Mouse (Mus musculus) gastrocnemius, adult 2 months (tissue): ENCODE data around the gene Gzma. TPM values are rescaled to one million over a fixed set of nuclear protein-coding genes. Genes with fewer than 3 reads are reported as not detected.

Experiments
- DNase-seq: peaks from one replicate; pipeline ENCODE4 v3.0.0; 2022
- H3K27ac ChIP-seq: fragments of 200-600 bp; 2 replicates; pipeline ENCODE4 v1.8.1; 2022; ENCODE audit warnings: mild to moderate bottlenecking
- H3K4me3 ChIP-seq: fragments of 200-600 bp; 2 replicates; pipeline ENCODE4 v1.8.1; 2022; ENCODE audit warnings: mild to moderate bottlenecking, moderate library complexity
- CTCF ChIP-seq: fragments of 200-600 bp; IDR thresholded peaks from 2 replicates; pipeline ENCODE4 v1.8.1; 2022; ENCODE audit warnings: antibody characterized with exemption, mild to moderate bottlenecking, moderate library complexity
- intact Hi-C: fragments of 180-260 bp; cut with DNase I; formaldehyde crosslinking; loops from one replicate; pipeline ENCODE4 v1.15.1; 2025
- long read RNA-seq, 2 experiments: library from polyadenylated mRNA; stranded (forward); transcript quantifications; one replicate each; pipeline ENCODE4 v2.0.0; 2021
- total RNA-seq, 2 experiments: library from RNA; stranded (reverse); gene quantifications; 2 replicates each; pipeline ENCODE4 v1.2.3; 2021

Gzma gene
- not detected for total RNA-seq
- long read RNA-seq, experiment 1: 0 reads
- long read RNA-seq, experiment 2: 0 reads

GRCm38 (mm10) chr13:113100879-113101278, at the start of gene Gzma:
Gene Gzma, minus strand, starts transcription at chr13:113100981.
- no peak within 1 kb of the TSS for H3K4me3 ChIP-seq
- intact Hi-C loops: loop anchor here (1.0 kb wide), 1 partner anchor 8 kb away; no protein-coding TSS in a partner anchor
- H3K27ac ChIP-seq: no peak within 1 kb of the TSS
- TF ChIP-seq CTCF: no peak
- no peak for DNase-seq

DNA sequence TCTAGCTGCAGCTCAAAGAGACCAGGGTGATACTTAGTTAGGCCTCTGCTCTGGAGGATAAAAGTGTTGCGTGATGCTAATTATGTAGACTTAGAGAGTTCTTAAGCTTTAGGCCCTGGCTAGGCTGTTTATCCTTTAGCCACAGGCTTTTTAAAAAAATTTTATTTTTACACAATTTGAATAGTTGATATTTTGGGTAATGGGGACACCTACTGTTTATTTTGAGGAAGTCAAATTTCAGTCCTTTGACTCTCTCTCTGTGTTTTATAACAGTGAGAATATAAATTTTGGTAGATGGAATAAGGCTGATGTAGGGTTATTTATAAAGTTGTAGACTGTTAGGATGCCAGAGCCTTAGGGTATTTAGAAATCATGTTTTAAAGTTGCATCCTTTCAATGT, 38.8 kb upstream of the Gzma start:
- no peak overlapping the region for H3K4me3 ChIP-seq
- TF ChIP-seq CTCF: no peak
- intact Hi-C loops: no loop called here

DNA sequence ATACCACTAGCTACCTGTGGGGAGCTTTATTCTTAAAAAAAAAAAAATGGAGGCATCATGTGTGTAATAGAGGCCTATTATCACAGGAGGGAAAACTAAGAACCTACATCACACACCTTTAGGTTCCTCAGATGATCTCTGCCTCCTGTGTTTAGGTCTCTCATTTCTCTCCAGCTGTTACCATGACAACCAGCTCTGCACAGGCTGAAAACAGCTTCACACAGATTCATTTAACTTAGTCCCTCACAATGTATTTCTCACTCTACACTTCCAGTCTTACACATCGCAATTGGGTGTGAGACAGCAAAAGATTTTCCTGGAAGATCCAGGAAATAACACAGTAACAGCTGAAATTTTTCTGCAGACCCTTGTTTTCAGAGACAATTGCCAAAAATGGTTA, 29.2 kb upstream of the Gzma start:
- no peak overlapping the region for H3K4me3 ChIP-seq
- no peak for TF ChIP-seq CTCF
- H3K27ac ChIP-seq: no peak overlapping the region
- intact Hi-C loops: no loop called here
- no peak for DNase-seq

More for the DNA sequence above, 38.8 kb upstream of the Gzma start:
- no peak for DNase-seq
- H3K27ac ChIP-seq: no peak overlapping the region

- Histone ChIP-seq H3K27ac (no peak overlapping the region), H3K4me3 (no peak overlapping the region)
- no peak for DNase-seq
- no peak for TF ChIP-seq CTCF
- intact Hi-C loops: no loop called here
These were observed 20.5 kb upstream of the Gzma start for GRCm38 (mm10) chr13:113121326-113121725.

DNA sequence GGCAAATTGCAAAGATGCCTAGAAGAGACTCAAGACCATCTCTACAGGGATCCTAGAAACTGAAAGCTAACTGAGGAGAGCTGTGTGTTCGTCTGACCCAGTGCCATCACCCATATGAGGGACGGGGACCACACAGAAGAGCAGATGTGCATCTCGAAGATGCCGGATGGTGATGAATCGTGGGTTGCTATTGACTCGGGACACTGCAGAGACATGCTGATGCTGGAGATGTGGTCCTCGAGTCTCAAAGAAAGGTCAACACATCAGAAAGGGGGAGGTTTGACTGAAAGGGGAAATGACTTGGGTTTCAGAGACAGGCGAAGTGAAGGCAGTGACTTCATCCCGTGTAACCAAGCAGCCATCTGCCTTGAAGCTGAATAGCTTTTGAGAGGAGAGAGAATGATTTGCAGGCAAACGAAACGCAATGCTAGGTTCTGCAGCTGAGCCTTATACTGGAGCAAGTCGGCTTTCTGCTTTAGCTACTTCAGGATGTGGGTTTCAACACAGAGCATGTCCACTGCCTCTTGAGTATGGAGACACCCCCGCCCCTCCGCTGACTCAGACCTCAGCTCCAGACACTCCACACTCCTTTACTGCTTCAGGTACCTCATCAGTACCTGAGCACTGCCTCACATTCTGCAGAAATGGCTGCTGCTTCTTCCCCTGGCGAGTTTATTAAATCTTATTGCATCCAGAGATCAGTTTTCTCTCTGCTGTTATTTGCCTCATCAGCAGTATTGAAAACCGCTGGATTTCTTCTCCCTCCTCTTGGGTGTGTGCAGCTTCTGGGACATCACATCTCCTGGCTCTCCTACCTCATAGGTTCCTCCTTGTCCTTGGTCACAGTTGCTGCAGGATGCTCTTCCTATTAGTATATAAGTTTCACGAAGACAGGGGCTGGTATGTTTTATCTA, 19.8 kb upstream of the Gzma start:
- TF ChIP-seq CTCF: no peak
- Histone ChIP-seq H3K4me3 (no peak overlapping the region), H3K27ac (no peak overlapping the region)
- intact Hi-C loops: no loop called here
- no peak for DNase-seq

- H3K4me3 ChIP-seq: no peak overlapping the region
- DNase-seq: no peak
- TF ChIP-seq CTCF: no peak
- intact Hi-C loops: no loop called here
- no peak overlapping the region for H3K27ac ChIP-seq
These were observed 18.2 kb upstream of the Gzma start for GRCm38 (mm10) chr13:113118977-113119376.

DNA sequence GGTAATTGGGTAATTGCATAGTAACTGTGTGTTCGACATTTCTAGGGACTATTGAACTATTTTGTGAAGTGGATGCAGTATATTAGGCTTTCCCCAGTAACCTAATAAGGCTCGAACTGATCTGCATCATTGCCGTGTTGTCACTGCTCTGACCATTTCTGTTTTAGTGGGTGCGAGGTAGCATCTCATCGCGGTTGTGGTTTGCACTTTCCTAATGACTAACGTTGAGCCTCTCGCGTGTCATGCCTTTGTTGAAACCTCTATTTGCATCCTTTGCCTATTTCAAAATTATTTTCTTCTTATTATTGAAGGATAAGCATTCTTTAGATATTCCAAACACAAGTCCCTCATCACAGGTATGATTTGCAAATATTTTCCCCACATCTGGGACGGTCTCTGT, 4.0 kb upstream of the Gzma start:
- intact Hi-C loops: no loop called here
- no peak for TF ChIP-seq CTCF
- DNase-seq: no peak
- Histone ChIP-seq H3K27ac (no peak overlapping the region), H3K4me3 (no peak overlapping the region)

DNA sequence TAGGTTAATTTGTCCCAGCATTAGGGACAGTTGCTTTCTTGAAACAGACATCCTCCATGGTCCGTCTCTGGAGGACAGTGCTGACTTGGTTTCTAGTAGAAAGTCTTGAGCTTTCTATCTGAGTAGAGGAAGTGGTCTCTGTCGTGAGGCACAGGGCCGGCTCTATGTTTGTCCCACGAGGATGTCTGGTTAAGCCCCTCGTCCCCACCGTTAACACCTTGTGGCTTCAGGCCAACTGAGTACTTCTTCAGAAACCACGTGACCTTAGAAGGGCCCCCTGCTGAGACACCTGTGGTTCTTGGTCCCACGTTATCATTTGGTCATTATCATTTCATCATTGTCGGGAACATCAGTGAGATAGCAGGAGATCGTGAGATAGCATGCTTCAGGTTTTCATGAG, 1.0 kb upstream of the Gzma start:
- no peak overlapping the region for H3K27ac ChIP-seq
- intact Hi-C loops: loop anchor here (1.0 kb wide), 1 partner anchor 9 kb away; no protein-coding TSS in a partner anchor
- DNase-seq: no peak
- no peak overlapping the region for H3K4me3 ChIP-seq
- TF ChIP-seq CTCF: no peak

- no peak for TF ChIP-seq CTCF
- intact Hi-C loops: no loop called here
- DNase-seq: no peak
- Histone ChIP-seq H3K4me3 (no peak overlapping the region), H3K27ac (no peak overlapping the region)
These were observed 2.4 kb downstream of the Gzma start for GRCm38 (mm10) chr13:113098406-113098805.

GRCm38 (mm10) chr13:113097011-113097410, 3.8 kb downstream of the Gzma start:
- no peak for DNase-seq
- Histone ChIP-seq H3K4me3 (no peak overlapping the region), H3K27ac (no peak overlapping the region)
- intact Hi-C loops: no loop called here
- no peak for TF ChIP-seq CTCF

- no peak for TF ChIP-seq CTCF
- intact Hi-C loops: no loop called here
- DNase-seq: no peak
- Histone ChIP-seq H3K27ac (no peak overlapping the region), H3K4me3 (no peak overlapping the region)
These were observed 6.2 kb downstream of the Gzma start for GRCm38 (mm10) chr13:113094618-113095017.

- intact Hi-C loops: no loop called here
These were observed 10.3 kb downstream of the Gzma start for GRCm38 (mm10) chr13:113090489-113090888.

DNA sequence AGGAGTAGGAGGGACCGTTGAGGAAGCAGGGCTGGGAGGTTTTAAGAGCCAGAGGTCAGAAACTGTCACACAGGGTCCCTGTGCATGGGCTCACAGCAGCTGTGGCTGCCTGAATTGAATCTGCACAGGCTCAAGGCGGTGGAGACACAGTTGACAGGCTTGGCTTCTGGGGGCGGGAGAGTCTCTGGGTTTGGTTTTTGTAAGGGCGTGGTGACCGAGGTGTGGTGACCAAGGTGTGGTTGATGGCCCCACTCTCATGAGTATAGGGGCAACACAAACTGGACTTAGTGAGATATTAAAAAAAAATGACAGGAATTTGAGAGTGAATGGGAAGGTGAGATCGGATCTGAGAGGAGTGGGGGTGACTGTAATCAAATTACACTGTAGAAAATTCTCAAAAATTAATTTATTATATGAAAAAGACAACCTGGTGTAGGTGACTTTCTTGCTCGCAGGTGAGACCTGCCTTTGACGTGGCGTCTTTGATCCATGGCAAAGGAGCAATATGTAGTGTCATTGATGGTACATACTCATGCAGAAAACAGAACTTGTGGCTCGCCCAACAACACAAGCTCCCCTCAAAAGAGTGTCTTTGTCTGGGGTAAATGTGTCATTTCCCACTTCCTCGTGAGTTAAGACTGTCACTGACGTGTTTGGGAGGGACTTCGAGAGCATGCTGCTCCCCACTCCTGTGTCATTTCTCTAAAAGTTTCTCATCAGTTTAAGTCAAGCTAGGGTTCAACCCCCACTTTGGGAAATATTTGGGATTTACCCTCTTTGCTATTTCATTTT, 13.4 kb downstream of the Gzma start:
- H3K27ac ChIP-seq: no peak overlapping the region
- H3K4me3 ChIP-seq: no peak overlapping the region
- intact Hi-C loops: no loop called here
- no peak for DNase-seq
- no peak for TF ChIP-seq CTCF

More at GRCm38 (mm10) chr13:113090489-113090888, 10.3 kb downstream of the Gzma start:
- Histone ChIP-seq H3K4me3 (no peak overlapping the region), H3K27ac (no peak overlapping the region)
- TF ChIP-seq CTCF: no peak
- no peak for DNase-seq
